Mouse (Mus musculus): ENCODE results near the gene Galp. TPM values are rescaled to one million over a fixed set of nuclear protein-coding genes. Genes with fewer than 3 reads are reported as not detected.
A peak's percentile ranks its signal among the peaks of the same experiment; 100 is the strongest.
"Not testable (repeated sequence)": the region's sequence is repeated elsewhere in the genome, so short reads cannot be mapped to it uniquely, and the experiment has no call there.

The Galp gene
- total and polyA plus RNA-seq, 2 experiments = not detected

GRCm38 (mm10) chr7:6258232-6259220 is 61.6 kb downstream of the Galp start:
- Histone ChIP-seq H3K4me3 (ENCODE audit: insufficient read depth, low read depth, low read length) (no peak overlapping the region), H3K9ac (ENCODE audit: low read depth, low read length) (no peak overlapping the region), H3K27me3 (ENCODE audit: control insufficient read depth, insufficient read depth, low read length) (no peaks in the 10 kb centered on the region), H3K79me2 (ENCODE audit: control insufficient read depth, insufficient read depth, low read length) (no peaks in the 10 kb centered on the region), H3K4me1 (ENCODE audit: control insufficient read depth, insufficient read depth, low read length) (peaks cover 4% of the 10 kb centered on the region), H3K27ac (replicated peaks; ENCODE audit: insufficient read depth, low read depth, low read length) (no peak overlapping the region), H3K36me3 (ENCODE audit: control insufficient read depth, insufficient read depth, low read length) (no peaks in the 10 kb centered on the region)
- DNase-seq (ENCODE audit: extremely low read depth, low read depth, low spot score) = no peak
- TF ChIP-seq CTCF (IDR thresholded peaks at IDR 0.05; ENCODE audit: low read depth, low read length) (no peak), POLR2A (IDR thresholded peaks at IDR 0.05; ENCODE audit: extremely low read depth, insufficient read depth, low read length) (no peak)
- WGBS = 48% methylated on average over 16 of the region's 16 CpGs

GRCm38 (mm10) chr7:6260004-6260403 is 63.1 kb downstream of the Galp start:
- not testable (repeated sequence) for H3K27me3 ChIP-seq (ENCODE audit: control insufficient read depth, insufficient read depth, low read length); H3K36me3 ChIP-seq (ENCODE audit: control insufficient read depth, insufficient read depth, low read length); H3K27ac ChIP-seq (replicated peaks; ENCODE audit: insufficient read depth, low read depth, low read length); DNase-seq (ENCODE audit: extremely low read depth, low read depth, low spot score); H3K9ac ChIP-seq (ENCODE audit: low read depth, low read length); H3K79me2 ChIP-seq (ENCODE audit: control insufficient read depth, insufficient read depth, low read length); H3K4me1 ChIP-seq (ENCODE audit: control insufficient read depth, insufficient read depth, low read length); H3K4me3 ChIP-seq (ENCODE audit: insufficient read depth, low read depth, low read length)
- WGBS = 49% methylated on average over 2 of the region's 2 CpGs

GRCm38 (mm10) chr7:6262120-6262519 is 65.2 kb downstream of the Galp start:
- no peak overlapping the region for H3K4me3 ChIP-seq (ENCODE audit: insufficient read depth, low read depth, low read length)
- peak; percentile 71 for DNase-seq (ENCODE audit: extremely low read depth, low read depth, low spot score)
- WGBS = 72% methylated on average over 3 of the region's 3 CpGs
- no peaks in the 10 kb centered on the region for H3K79me2 ChIP-seq (ENCODE audit: control insufficient read depth, insufficient read depth, low read length)
- H3K4me1 ChIP-seq (ENCODE audit: control insufficient read depth, insufficient read depth, low read length) = no peaks in the 10 kb centered on the region
- no peak overlapping the region for H3K27ac ChIP-seq (replicated peaks; ENCODE audit: insufficient read depth, low read depth, low read length)
- no peaks in the 10 kb centered on the region for H3K36me3 ChIP-seq (ENCODE audit: control insufficient read depth, insufficient read depth, low read length)
- TF ChIP-seq CTCF (IDR thresholded peaks at IDR 0.05; ENCODE audit: low read depth, low read length) (peak; percentile 50), POLR2A (IDR thresholded peaks at IDR 0.05; ENCODE audit: extremely low read depth, insufficient read depth, low read length) (no peak)
- H3K9ac ChIP-seq (ENCODE audit: low read depth, low read length) = no peak overlapping the region
- no peaks in the 10 kb centered on the region for H3K27me3 ChIP-seq (ENCODE audit: control insufficient read depth, insufficient read depth, low read length)

GRCm38 (mm10) chr7:6262984-6263383 is 66.1 kb downstream of the Galp start:
- 72% methylated on average over 4 of the region's 4 CpGs for WGBS

GRCm38 (mm10) chr7:6265695-6266094 is 68.8 kb downstream of the Galp start:
- no peak overlapping the region for H3K27ac ChIP-seq (replicated peaks; ENCODE audit: insufficient read depth, low read depth, low read length)
- H3K4me3 ChIP-seq (ENCODE audit: insufficient read depth, low read depth, low read length) = no peak overlapping the region
- DNase-seq (ENCODE audit: extremely low read depth, low read depth, low spot score) = peak; percentile 35
- 64% methylated on average over 8 of the region's 8 CpGs for WGBS
- H3K4me1 ChIP-seq (ENCODE audit: control insufficient read depth, insufficient read depth, low read length) = no peaks in the 10 kb centered on the region
- H3K9ac ChIP-seq (ENCODE audit: low read depth, low read length) = no peak overlapping the region
- no peaks in the 10 kb centered on the region for H3K79me2 ChIP-seq (ENCODE audit: control insufficient read depth, insufficient read depth, low read length)
- H3K36me3 ChIP-seq (ENCODE audit: control insufficient read depth, insufficient read depth, low read length) = no peaks in the 10 kb centered on the region
- no peaks in the 10 kb centered on the region for H3K27me3 ChIP-seq (ENCODE audit: control insufficient read depth, insufficient read depth, low read length)
- TF ChIP-seq CTCF (IDR thresholded peaks at IDR 0.05; ENCODE audit: low read depth, low read length) (peak; percentile 65), POLR2A (IDR thresholded peaks at IDR 0.05; ENCODE audit: extremely low read depth, insufficient read depth, low read length) (no peak)

More at GRCm38 (mm10) chr7:6262984-6263383, 66.1 kb downstream of the Galp start:
- H3K36me3 ChIP-seq (ENCODE audit: control insufficient read depth, insufficient read depth, low read length) = no peaks in the 10 kb centered on the region
- H3K79me2 ChIP-seq (ENCODE audit: control insufficient read depth, insufficient read depth, low read length) = no peaks in the 10 kb centered on the region
- H3K4me3 ChIP-seq (ENCODE audit: insufficient read depth, low read depth, low read length) = no peak overlapping the region
- H3K4me1 ChIP-seq (ENCODE audit: control insufficient read depth, insufficient read depth, low read length) = no peaks in the 10 kb centered on the region
- no peaks in the 10 kb centered on the region for H3K27me3 ChIP-seq (ENCODE audit: control insufficient read depth, insufficient read depth, low read length)
- no peak overlapping the region for H3K9ac ChIP-seq (ENCODE audit: low read depth, low read length)
- TF ChIP-seq POLR2A (IDR thresholded peaks at IDR 0.05; ENCODE audit: extremely low read depth, insufficient read depth, low read length) (no peak), CTCF (IDR thresholded peaks at IDR 0.05; ENCODE audit: low read depth, low read length) (no peak)
- no peak overlapping the region for H3K27ac ChIP-seq (replicated peaks; ENCODE audit: insufficient read depth, low read depth, low read length)
- DNase-seq (ENCODE audit: extremely low read depth, low read depth, low spot score) = no peak

Other genes with a start within 250 kb of the Galp start
- not detected in 2 replicates for gene Vmn1r65, start 186.1 kb upstream of the Galp start, total RNA-seq (2014; rRNA removed)
- gene Vmn1r65, start 186.1 kb upstream of the Galp start, polyA plus RNA-seq (2012; rRNA removed) = not detected in 2 replicates
- not detected in 2 replicates for gene Nlrp4c, start 151.9 kb upstream of the Galp start, total RNA-seq (2014; rRNA removed)
- gene Nlrp4c, start 151.9 kb upstream of the Galp start, polyA plus RNA-seq (2012; rRNA removed) = not detected in 2 replicates
- gene Zfp787, start 41.1 kb upstream of the Galp start, total RNA-seq (2014; rRNA removed) = 33.7 and 36.8 TPM in 2 replicates
- gene Zfp787, start 41.1 kb upstream of the Galp start, polyA plus RNA-seq (2012; rRNA removed) = 46.0 and 51.7 TPM in 2 replicates
- gene Zfp444, start 24.9 kb upstream of the Galp start, total RNA-seq (2014; rRNA removed) = 11.0 and 17.5 TPM in 2 replicates
- 23.9 and 29.7 TPM in 2 replicates for gene Zfp444, start 24.9 kb upstream of the Galp start, polyA plus RNA-seq (2012; rRNA removed)
- not detected in 2 replicates for gene Zscan5b, start 25.2 kb downstream of the Galp start, total RNA-seq (2014; rRNA removed)
- not detected in 2 replicates for gene Zscan5b, start 25.2 kb downstream of the Galp start, polyA plus RNA-seq (2012; rRNA removed)
- gene Epp13, start 55.6 kb downstream of the Galp start, total RNA-seq (2014; rRNA removed) = not detected in 2 replicates
- gene Epp13, start 55.6 kb downstream of the Galp start, polyA plus RNA-seq (2012; rRNA removed) = not detected in 2 replicates
- 1.5 and 1.6 TPM in 2 replicates for gene Zfp667, start 89.5 kb downstream of the Galp start, total RNA-seq (2014; rRNA removed)
- 0.21 and 0.43 TPM in 2 replicates for gene Zfp667, start 89.5 kb downstream of the Galp start, polyA plus RNA-seq (2012; rRNA removed)
- 0.27 and 0.28 TPM in 2 replicates for gene Zfp583, start 134.2 kb downstream of the Galp start, total RNA-seq (2014; rRNA removed)
- gene Zfp583, start 134.2 kb downstream of the Galp start, polyA plus RNA-seq (2012; rRNA removed) = 0.05 TPM in 1 of 2 replicates, not detected in the other
- under 0.01 and 0.07 TPM in 2 replicates for gene Gm3854, start 146.7 kb downstream of the Galp start, total RNA-seq (2014; rRNA removed)
- gene Gm3854, start 146.7 kb downstream of the Galp start, polyA plus RNA-seq (2012; rRNA removed) = not detected in 2 replicates
- gene Zfp78, start 166.2 kb downstream of the Galp start, total RNA-seq (2014; rRNA removed) = 0.74 and 1.3 TPM in 2 replicates
- gene Zfp78, start 166.2 kb downstream of the Galp start, polyA plus RNA-seq (2012; rRNA removed) = 0.21 and 0.68 TPM in 2 replicates
- gene Zfp28, start 186.2 kb downstream of the Galp start, total RNA-seq (2014; rRNA removed) = 1.2 and 1.9 TPM in 2 replicates
- gene Zfp28, start 186.2 kb downstream of the Galp start, polyA plus RNA-seq (2012; rRNA removed) = 0.21 and 0.51 TPM in 2 replicates
- not detected in 2 replicates for gene Smim17, start 201.6 kb downstream of the Galp start, total RNA-seq (2014; rRNA removed)
- not detected in 2 replicates for gene Smim17, start 201.6 kb downstream of the Galp start, polyA plus RNA-seq (2012; rRNA removed)
- not detected in 2 replicates for gene Gm20715, start 213.2 kb downstream of the Galp start, total RNA-seq (2014; rRNA removed)
- not detected in 2 replicates for gene Gm20715, start 213.2 kb downstream of the Galp start, polyA plus RNA-seq (2012; rRNA removed)
- gene Olfr1344, start 241.6 kb downstream of the Galp start, total RNA-seq (2014; rRNA removed) = not detected in 2 replicates
- gene Olfr1344, start 241.6 kb downstream of the Galp start, polyA plus RNA-seq (2012; rRNA removed) = not detected in 2 replicates